Mouse (Mus musculus): ENCODE data around the gene Baz1b. TPM values are rescaled to one million over a fixed set of nuclear protein-coding genes. Genes with fewer than 3 reads are reported as not detected.

Gene Baz1b
- polyA plus RNA-seq, 1 experiment: 86.6 TPM

GRCm38 (mm10) chr5:135263866-135264503 is 76.9 kb downstream of the Baz1b start:
- no peaks in the 10 kb centered on the region for H3K4me1 ChIP-seq (ENCODE audit: control insufficient read depth, insufficient read depth, low read length)
- no peaks in the 10 kb centered on the region for H3K9me3 ChIP-seq (replicated peaks; ENCODE audit: control insufficient read depth, insufficient read depth, low read length, poor library complexity, severe bottlenecking)
- no peak overlapping the region for H3K9ac ChIP-seq (ENCODE audit: low read depth, poor library complexity, severe bottlenecking)
- H3K36me3 ChIP-seq (ENCODE audit: control insufficient read depth, insufficient read depth, low read length, poor library complexity, severe bottlenecking): no peaks in the 10 kb centered on the region
- no peak overlapping the region for H3K27ac ChIP-seq (ENCODE audit: insufficient read depth, low read length)
- TF ChIP-seq POLR2A (IDR thresholded peaks at IDR 0.05; ENCODE audit: insufficient read depth, low read length) (no peak), EP300 (IDR thresholded peaks at IDR 0.05; ENCODE audit: insufficient read depth, low read depth, low read length) (no peak)
- H3K27me3 ChIP-seq (ENCODE audit: control insufficient read depth, insufficient read depth, low read length, poor library complexity, severe bottlenecking): no peaks in the 10 kb centered on the region
- H3K4me3 ChIP-seq (ENCODE audit: low read depth, low read length): peak overlapping the region; percentile 2; the same call in 1 of the 2 replicates

- H3K4me1 ChIP-seq (ENCODE audit: control insufficient read depth, insufficient read depth, low read length): no peaks in the 10 kb centered on the region
- no peaks in the 10 kb centered on the region for H3K27me3 ChIP-seq (ENCODE audit: control insufficient read depth, insufficient read depth, low read length, poor library complexity, severe bottlenecking)
- no peaks in the 10 kb centered on the region for H3K36me3 ChIP-seq (ENCODE audit: control insufficient read depth, insufficient read depth, low read length, poor library complexity, severe bottlenecking)
- no peak for TF ChIP-seq CTCF (IDR thresholded peaks at IDR 0.05; ENCODE audit: low read depth, low read length)
- no peak for TF ChIP-seq POLR2A (IDR thresholded peaks at IDR 0.05; ENCODE audit: insufficient read depth, low read length)
- TF ChIP-seq EP300 (IDR thresholded peaks at IDR 0.05; ENCODE audit: insufficient read depth, low read depth, low read length): no peak
- H3K27ac ChIP-seq (ENCODE audit: insufficient read depth, low read length): no peak overlapping the region
- H3K9ac ChIP-seq (ENCODE audit: low read depth, poor library complexity, severe bottlenecking): no peak overlapping the region
- no peak overlapping the region for H3K4me3 ChIP-seq (ENCODE audit: low read depth, low read length)
- no peaks in the 10 kb centered on the region for H3K9me3 ChIP-seq (replicated peaks; ENCODE audit: control insufficient read depth, insufficient read depth, low read length, poor library complexity, severe bottlenecking)
Observed at GRCm38 (mm10) chr5:135264548-135264947, 77.5 kb downstream of the Baz1b start.

GRCm38 (mm10) chr5:135269451-135269850 is 82.4 kb downstream of the Baz1b start:
- no peak overlapping the region for H3K27ac ChIP-seq (ENCODE audit: insufficient read depth, low read length)
- H3K27me3 ChIP-seq (ENCODE audit: control insufficient read depth, insufficient read depth, low read length, poor library complexity, severe bottlenecking): no peaks in the 10 kb centered on the region
- H3K9me3 ChIP-seq (replicated peaks; ENCODE audit: control insufficient read depth, insufficient read depth, low read length, poor library complexity, severe bottlenecking): no peaks in the 10 kb centered on the region
- H3K36me3 ChIP-seq (ENCODE audit: control insufficient read depth, insufficient read depth, low read length, poor library complexity, severe bottlenecking): no peaks in the 10 kb centered on the region
- TF ChIP-seq CTCF (IDR thresholded peaks at IDR 0.05; ENCODE audit: low read depth, low read length) (no peak), EP300 (IDR thresholded peaks at IDR 0.05; ENCODE audit: insufficient read depth, low read depth, low read length) (no peak), POLR2A (IDR thresholded peaks at IDR 0.05; ENCODE audit: insufficient read depth, low read length) (no peak)
- peaks cover 3% of the 10 kb centered on the region for H3K4me1 ChIP-seq (ENCODE audit: control insufficient read depth, insufficient read depth, low read length)
- no peak overlapping the region for H3K4me3 ChIP-seq (ENCODE audit: low read depth, low read length)
- H3K9ac ChIP-seq (ENCODE audit: low read depth, poor library complexity, severe bottlenecking): no peak overlapping the region

- no peak for TF ChIP-seq CTCF (IDR thresholded peaks at IDR 0.05; ENCODE audit: low read depth, low read length)
- no peak for TF ChIP-seq POLR2A (IDR thresholded peaks at IDR 0.05; ENCODE audit: insufficient read depth, low read length)
- TF ChIP-seq EP300 (IDR thresholded peaks at IDR 0.05; ENCODE audit: insufficient read depth, low read depth, low read length): no peak
- H3K27ac ChIP-seq (ENCODE audit: insufficient read depth, low read length): no peak overlapping the region
- H3K36me3 ChIP-seq (ENCODE audit: control insufficient read depth, insufficient read depth, low read length, poor library complexity, severe bottlenecking): no peaks in the 10 kb centered on the region
- H3K9me3 ChIP-seq (replicated peaks; ENCODE audit: control insufficient read depth, insufficient read depth, low read length, poor library complexity, severe bottlenecking): no peaks in the 10 kb centered on the region
- H3K4me3 ChIP-seq (ENCODE audit: low read depth, low read length): no peak overlapping the region
- peaks cover 3% of the 10 kb centered on the region for H3K4me1 ChIP-seq (ENCODE audit: control insufficient read depth, insufficient read depth, low read length)
- H3K9ac ChIP-seq (ENCODE audit: low read depth, poor library complexity, severe bottlenecking): no peak overlapping the region
- no peaks in the 10 kb centered on the region for H3K27me3 ChIP-seq (ENCODE audit: control insufficient read depth, insufficient read depth, low read length, poor library complexity, severe bottlenecking)
Observed at GRCm38 (mm10) chr5:135270361-135270760, 83.3 kb downstream of the Baz1b start.

GRCm38 (mm10) chr5:135271563-135272165 is 84.6 kb downstream of the Baz1b start:
- Histone ChIP-seq H3K4me1 (ENCODE audit: control insufficient read depth, insufficient read depth, low read length) (peaks cover 3% of the 10 kb centered on the region), H3K36me3 (ENCODE audit: control insufficient read depth, insufficient read depth, low read length, poor library complexity, severe bottlenecking) (no peaks in the 10 kb centered on the region), H3K9me3 (replicated peaks; ENCODE audit: control insufficient read depth, insufficient read depth, low read length, poor library complexity, severe bottlenecking) (no peaks in the 10 kb centered on the region), H3K27me3 (ENCODE audit: control insufficient read depth, insufficient read depth, low read length, poor library complexity, severe bottlenecking) (no peaks in the 10 kb centered on the region), H3K4me3 (ENCODE audit: low read depth, low read length) (no peak overlapping the region), H3K9ac (ENCODE audit: low read depth, poor library complexity, severe bottlenecking) (no peak overlapping the region), H3K27ac (ENCODE audit: insufficient read depth, low read length) (no peak overlapping the region)
- no peak for TF ChIP-seq POLR2A (IDR thresholded peaks at IDR 0.05; ENCODE audit: insufficient read depth, low read length)
- TF ChIP-seq EP300 (IDR thresholded peaks at IDR 0.05; ENCODE audit: insufficient read depth, low read depth, low read length): no peak
- TF ChIP-seq CTCF (IDR thresholded peaks at IDR 0.05; ENCODE audit: low read depth, low read length): no peak

- Histone ChIP-seq H3K9ac (ENCODE audit: low read depth, poor library complexity, severe bottlenecking) (no peak overlapping the region), H3K36me3 (ENCODE audit: control insufficient read depth, insufficient read depth, low read length, poor library complexity, severe bottlenecking) (no peaks in the 10 kb centered on the region), H3K9me3 (replicated peaks; ENCODE audit: control insufficient read depth, insufficient read depth, low read length, poor library complexity, severe bottlenecking) (no peaks in the 10 kb centered on the region), H3K4me1 (ENCODE audit: control insufficient read depth, insufficient read depth, low read length) (peaks cover 3% of the 10 kb centered on the region), H3K27ac (ENCODE audit: insufficient read depth, low read length) (no peak overlapping the region), H3K4me3 (ENCODE audit: low read depth, low read length) (peak overlapping the region; percentile 9; the same call in 1 of the 2 replicates), H3K27me3 (ENCODE audit: control insufficient read depth, insufficient read depth, low read length, poor library complexity, severe bottlenecking) (no peaks in the 10 kb centered on the region)
- TF ChIP-seq POLR2A (IDR thresholded peaks at IDR 0.05; ENCODE audit: insufficient read depth, low read length): no peak
Observed at GRCm38 (mm10) chr5:135274663-135275396, 87.8 kb downstream of the Baz1b start.
